ENCODE assay signal across 22 mouse cellular contexts in genomic region chr10:57515278-57515677, GRCm38 (mm10). TPM values are rescaled to one million over a fixed set of nuclear protein-coding genes. Genes with fewer than 3 reads are reported as not detected.
DNase-seq lines count a peak whose midpoint lies in the region; ATAC-seq lines count a peak whose summit lies in the region.
"Had no signal": no experiment of that assay in that cellular context is flagged by ENCODE, and none has a peak within 500 bp of the region (broad histone marks: within the 10 kb centered on the region; RNA-seq: fewer than 3 reads in every experiment).

No protein-coding gene starts in this region.

- H3K9ac ChIP-seq in hindbrain, embryonic 16.5 days (ENCODE audit: low read depth, low read length): no peak overlapping the region
- no peak overlapping the region for H3K9ac ChIP-seq in hindbrain, embryonic 12.5 days
- no peak overlapping the region for H3K9ac ChIP-seq in neural tube, embryonic 12.5 days
- H3K9ac ChIP-seq: embryonic facial prominence, embryonic 15.5 days; stomach, embryonic 15.5 days had no signal

- no peaks in the 10 kb centered on the region for H3K9me3 ChIP-seq in hindbrain, embryonic 16.5 days (ENCODE audit: control insufficient read depth, low read length)
- no peaks in the 10 kb centered on the region for H3K9me3 ChIP-seq in hindbrain, embryonic 12.5 days (replicated peaks)
- H3K9me3 ChIP-seq in neural tube, embryonic 12.5 days: no peaks in the 10 kb centered on the region
- H3K9me3 ChIP-seq: embryonic facial prominence, embryonic 15.5 days; forebrain, embryonic 10.5 days; heart, embryonic 10.5 days; stomach, embryonic 15.5 days had no signal

- peak; percentile 43; the same call in 1 of the 2 replicates for ATAC-seq in hindbrain, embryonic 16.5 days
- ATAC-seq in hindbrain, embryonic 12.5 days (ENCODE audit: low FRiP score): no peak
- peak; percentile 44; the same call in 1 of the 2 replicates for ATAC-seq in neural tube, embryonic 12.5 days (ENCODE audit: low FRiP score, low read depth)
- ATAC-seq in megakaryocyte progenitor cell, adult 5-6 weeks (replicated peaks; ENCODE audit: poor library complexity): no peak
- ATAC-seq: forebrain, embryonic 16.5 days; midbrain, embryonic 16.5 days; Patski had no signal

- no peak overlapping the region for H3K4me2 ChIP-seq in hindbrain, embryonic 16.5 days (ENCODE audit: low read length)
- no peak overlapping the region for H3K4me2 ChIP-seq in hindbrain, embryonic 12.5 days (replicated peaks)
- H3K4me2 ChIP-seq in neural tube, embryonic 12.5 days (replicated peaks): no peak overlapping the region
- H3K4me2 ChIP-seq: embryonic facial prominence, embryonic 15.5 days; stomach, embryonic 15.5 days had no signal

- DNase-seq in adrenal gland, postnatal 14 days: peak; percentile 12
- no peak for DNase-seq in adrenal gland, postnatal 25 days
- DNase-seq in neural tube, embryonic 10.5 days (ENCODE audit: extremely low spot score, low spot score): no peak
- DNase-seq in T-cell, adult 2 months (ENCODE audit: low spot score): no peak
- DNase-seq: kidney, adult 18-20 months; kidney, postnatal 4 days; layer of hippocampus, adult 9-11 months; liver; lung, postnatal 4 days; thymus, postnatal 25 days had no signal

- H3K36me3 ChIP-seq in hindbrain, embryonic 16.5 days (ENCODE audit: control insufficient read depth, insufficient read depth, low read length): peaks cover 40% of the 10 kb centered on the region
- peaks cover 64% of the 10 kb centered on the region for H3K36me3 ChIP-seq in hindbrain, embryonic 12.5 days
- H3K36me3 ChIP-seq in neural tube, embryonic 12.5 days: peaks cover 67% of the 10 kb centered on the region

- no peaks in the 10 kb centered on the region for H3K27me3 ChIP-seq in hindbrain, embryonic 16.5 days (replicated peaks; ENCODE audit: control insufficient read depth, insufficient read depth, low read length)
- no peaks in the 10 kb centered on the region for H3K27me3 ChIP-seq in hindbrain, embryonic 12.5 days
- H3K27me3 ChIP-seq in neural tube, embryonic 12.5 days (replicated peaks): no peaks in the 10 kb centered on the region
- H3K27me3 ChIP-seq: embryonic facial prominence, embryonic 15.5 days; Patski; stomach, embryonic 15.5 days had no signal

- H3K27ac ChIP-seq in hindbrain, embryonic 16.5 days (ENCODE audit: low read depth, low read length): no peak overlapping the region
- no peak overlapping the region for H3K27ac ChIP-seq in hindbrain, embryonic 12.5 days
- H3K27ac ChIP-seq in neural tube, embryonic 12.5 days: no peak overlapping the region
- H3K27ac ChIP-seq: embryonic facial prominence, embryonic 15.5 days; forebrain, embryonic 10.5 days; heart, embryonic 10.5 days; stomach, embryonic 15.5 days had no signal

- no peaks in the 10 kb centered on the region for H3K4me1 ChIP-seq in hindbrain, embryonic 16.5 days (ENCODE audit: control insufficient read depth, insufficient read depth, low read depth, low read length)
- H3K4me1 ChIP-seq in hindbrain, embryonic 12.5 days: no peaks in the 10 kb centered on the region
- H3K4me1 ChIP-seq in neural tube, embryonic 12.5 days: no peaks in the 10 kb centered on the region
- H3K4me1 ChIP-seq: embryonic facial prominence, embryonic 15.5 days; forebrain, embryonic 10.5 days; heart, embryonic 10.5 days; stomach, embryonic 15.5 days had no signal

- WGBS in hindbrain, embryonic 16.5 days: 78% methylated on average over 1 of the region's 1 CpGs
- WGBS in hindbrain, embryonic 12.5 days: 90% methylated on average over 1 of the region's 1 CpGs
- 68% methylated on average over 1 of the region's 1 CpGs for WGBS in neural tube, embryonic 12.5 days

- no peak overlapping the region for H3K4me3 ChIP-seq in hindbrain, embryonic 16.5 days (ENCODE audit: low read length)
- no peak overlapping the region for H3K4me3 ChIP-seq in hindbrain, embryonic 12.5 days
- H3K4me3 ChIP-seq in neural tube, embryonic 12.5 days: no peak overlapping the region
- H3K4me3 ChIP-seq: embryonic facial prominence, embryonic 15.5 days; forebrain, embryonic 10.5 days; heart, embryonic 10.5 days; myocyte; stomach, embryonic 15.5 days had no signal

RNA-seq across cellular contexts. Expression of gene Serinc1, which starts 17.1 kb away (rescaled TPM):
- 265 and 276 TPM in 2 replicates for total RNA-seq in adrenal gland, postnatal 14 days (2021)
- 257 and 342 TPM in 2 replicates for total RNA-seq in adrenal gland, postnatal 25 days (2021)
- 436 and 461 TPM in 2 replicates for polyA plus RNA-seq in hindbrain, embryonic 16.5 days (2015; fragmentation: Nextera tagmentation; extraction: Ambion mirVana)
- polyA plus RNA-seq in hindbrain, embryonic 12.5 days (2016; fragmentation: Nextera tagmentation; extraction: Ambion mirVana): 261 and 289 TPM in 2 replicates
- polyA plus RNA-seq in neural tube, embryonic 12.5 days (2016; fragmentation: Nextera tagmentation; extraction: Ambion mirVana): 292 and 323 TPM in 2 replicates
- total RNA-seq in megakaryocyte progenitor cell, adult 5-6 weeks (2015): 75.7 and 80.8 TPM in 2 replicates
- 55.1 and 71.1 TPM in 2 replicates for total RNA-seq in megakaryocyte progenitor cell, adult 5-6 weeks (2017)

RNA-seq across cellular contexts. Expression of gene Hsf2, which starts 29.1 kb away (rescaled TPM):
- 15.4 and 16.1 TPM in 2 replicates for total RNA-seq in adrenal gland, postnatal 14 days (2021)
- total RNA-seq in adrenal gland, postnatal 25 days (2021): 17.2 and 20.0 TPM in 2 replicates
- polyA plus RNA-seq in hindbrain, embryonic 16.5 days (2015; fragmentation: Nextera tagmentation; extraction: Ambion mirVana): 35.6 and 43.2 TPM in 2 replicates
- polyA plus RNA-seq in hindbrain, embryonic 12.5 days (2016; fragmentation: Nextera tagmentation; extraction: Ambion mirVana): 69.7 and 73.1 TPM in 2 replicates
- 59.7 and 70.8 TPM in 2 replicates for polyA plus RNA-seq in neural tube, embryonic 12.5 days (2016; fragmentation: Nextera tagmentation; extraction: Ambion mirVana)
- 14.6 and 19.4 TPM in 2 replicates for total RNA-seq in megakaryocyte progenitor cell, adult 5-6 weeks (2015)
- 17.1 and 18.4 TPM in 2 replicates for total RNA-seq in megakaryocyte progenitor cell, adult 5-6 weeks (2017)

Comparison
In these comparisons a context has a peak if more than half of its experiments do, and no peak if none do; other contexts are left out.
1. ATAC-seq: peak in hindbrain, embryonic 16.5 days (single experiment) and neural tube, embryonic 12.5 days (single experiment); none in hindbrain, embryonic 12.5 days (single experiment) and megakaryocyte progenitor cell, adult 5-6 weeks (single experiment).